Mouse (Mus musculus) heart, postnatal 0 days (tissue): ENCODE measurements around the gene Rbms3.

Source experiments
- CTCF ChIP-seq: IDR thresholded peaks from 2 replicates; pipeline ENCODE4 v1.5.1; 2016; ENCODE audit warnings: antibody characterized with exemption, control low read depth, low read depth
- EP300 ChIP-seq: IDR thresholded peaks from 2 replicates; pipeline ENCODE4 v1.6.1; 2016; ENCODE audit warnings: antibody characterized with exemption, low read depth

DNA sequence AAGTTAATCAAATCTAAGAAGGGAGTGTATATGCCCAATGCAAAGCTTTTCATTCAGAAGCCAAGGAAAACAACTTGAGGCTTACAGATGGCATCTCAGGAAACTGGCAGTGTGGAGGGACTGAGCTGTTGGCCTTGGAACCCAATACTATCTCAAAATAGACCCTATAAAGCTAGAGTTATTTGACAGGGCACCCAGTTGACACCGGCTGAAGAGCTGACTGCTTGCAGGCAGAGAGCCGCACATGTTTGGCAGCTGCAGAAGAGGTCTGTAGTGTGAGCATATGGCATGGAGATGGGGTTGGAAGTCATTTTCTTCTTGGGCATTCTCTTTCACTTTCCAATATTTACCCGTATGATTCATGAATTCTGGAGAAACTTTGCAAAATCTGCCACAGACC, 616.3 kb downstream of the Rbms3 start:
- TF ChIP-seq CTCF: no peak
- TF ChIP-seq EP300: no peak
